In genomic region chr1:189800211-189800961, GRCm38 (mm10) we compare ENCODE assay signal across 11 mouse cellular contexts.
A peak's percentile ranks its signal among the peaks of the same experiment; 100 is the strongest.
DNase-seq lines count a peak whose midpoint lies in the region; ATAC-seq lines count a peak whose summit lies in the region.
"Had no signal": no experiment of that assay in that cellular context is flagged by ENCODE, and none has a peak within 500 bp of the region (broad histone marks: within the 10 kb centered on the region; RNA-seq: fewer than 3 reads in every experiment).

No protein-coding gene starts in this region.

- no peak overlapping the region for H3K9ac ChIP-seq in heart, embryonic 11.5 days (ENCODE audit: low read depth, low read length)
- H3K9ac ChIP-seq: hindbrain, embryonic 13.5 days; midbrain, embryonic 12.5 days had no signal

- ATAC-seq in heart, embryonic 11.5 days (replicated peaks; ENCODE audit: insufficient number of reproducible peaks, low FRiP score, low TSS enrichment): no peak
- ATAC-seq in erythroblast, adult 5-6 weeks (replicated peaks; ENCODE audit: low FRiP score, poor library complexity, severe bottlenecking): no peak
- no peak for ATAC-seq in monocyte, adult 5-6 weeks (replicated peaks; ENCODE audit: insufficient number of reproducible peaks, low FRiP score, low TSS enrichment, poor library complexity, severe bottlenecking)

- H3K4me2 ChIP-seq in heart, embryonic 11.5 days: no peak overlapping the region
- H3K4me2 ChIP-seq: hindbrain, embryonic 13.5 days; midbrain, embryonic 12.5 days had no signal

- 60% methylated on average over 13 of the region's 13 CpGs for WGBS in heart, embryonic 11.5 days (ENCODE audit: insufficient replicate concordance)

- H3K27ac ChIP-seq in heart, embryonic 11.5 days (ENCODE audit: low read depth, low read length): peak overlapping the region; percentile 35; the same call in 1 of the 2 replicates
- H3K27ac ChIP-seq: hindbrain, embryonic 13.5 days; midbrain, embryonic 12.5 days had no signal

- H3K36me3 ChIP-seq in heart, embryonic 11.5 days (ENCODE audit: control insufficient read depth, insufficient read depth, low read length): no peaks in the 10 kb centered on the region
- H3K36me3 ChIP-seq: hindbrain, embryonic 13.5 days; midbrain, embryonic 12.5 days had no signal

- no peaks in the 10 kb centered on the region for H3K27me3 ChIP-seq in heart, embryonic 11.5 days (ENCODE audit: control insufficient read depth, insufficient read depth, low read length)
- H3K27me3 ChIP-seq: hindbrain, embryonic 13.5 days had no signal

- no peak for DNase-seq in heart, postnatal 25 days (ENCODE audit: low spot score)
- peak; percentile 47 to 56 for DNase-seq in right cerebral cortex, adult 2 months (ENCODE audit: low spot score in 2 of 2)
- DNase-seq in right cerebral cortex, postnatal 36 days (ENCODE audit: low spot score in 2 of 2): no peak
- peak; percentile 41 to 48 for DNase-seq in left cerebral cortex, postnatal 36 days (ENCODE audit: low spot score in 2 of 2)
- no peak for DNase-seq in gastrocnemius, postnatal 14 days
- DNase-seq: liver had no signal

- no peaks in the 10 kb centered on the region for H3K9me3 ChIP-seq in heart, embryonic 11.5 days (replicated peaks; ENCODE audit: control insufficient read depth, low read length)
- H3K9me3 ChIP-seq: hindbrain, embryonic 13.5 days had no signal

- intact Hi-C loops in heart, postnatal 25 days (cut with DNase I): no loop called here
- intact Hi-C loops in left cerebral cortex, postnatal 36 days (cut with DNase I): no loop called here
- intact Hi-C loops in gastrocnemius, postnatal 14 days (cut with DNase I; ENCODE audit: low total_unique reads): no loop called here

- H3K4me1 ChIP-seq in heart, embryonic 11.5 days (ENCODE audit: control insufficient read depth, insufficient read depth, low read length): peaks cover 6% of the 10 kb centered on the region

- no peak overlapping the region for H3K4me3 ChIP-seq in heart, embryonic 11.5 days (ENCODE audit: low read depth, low read length)
- H3K4me3 ChIP-seq: hindbrain, embryonic 13.5 days; midbrain, embryonic 12.5 days had no signal

Comparison
In these comparisons a context has a peak if more than half of its experiments do, and no peak if none do; other contexts are left out.
1. DNase-seq: peak in right cerebral cortex, adult 2 months (2 of 2) and left cerebral cortex, postnatal 36 days (2 of 2); none in heart, postnatal 25 days (single experiment), right cerebral cortex, postnatal 36 days (0 of 2) and gastrocnemius, postnatal 14 days (single experiment).